Mouse (Mus musculus): ENCODE results near the gene Fam166a.
"Not testable (repeated sequence)": the region's sequence is repeated elsewhere in the genome, so short reads cannot be mapped to it uniquely, and the experiment has no call there.

Gene Fam166a

DNA sequence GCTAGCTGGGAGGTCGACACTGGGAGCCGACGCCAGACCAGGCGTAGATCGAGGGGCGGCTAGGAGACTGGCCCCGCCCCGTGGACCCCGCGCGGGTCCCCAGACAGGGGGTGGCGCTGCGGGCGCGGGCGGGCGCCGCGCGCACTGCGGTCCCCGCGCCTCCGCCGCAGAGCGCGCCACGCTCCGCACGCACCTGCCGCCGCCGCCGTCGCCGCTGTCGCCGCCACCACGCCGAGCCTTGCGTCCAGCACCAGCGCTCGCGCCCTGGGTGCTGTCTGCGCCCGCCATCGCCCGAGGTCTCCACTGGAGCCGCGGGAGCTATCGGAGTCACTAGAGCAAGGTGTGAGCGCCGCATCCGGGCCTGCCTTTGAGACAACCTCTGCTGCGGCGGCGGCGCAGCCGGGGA is 23.6 kb downstream of the Fam166a start, which contains the start of the genes Rnf208 and Cysrt1:
Gene Rnf208, plus strand, starts transcription at position 155 of the 406 bp plus-strand sequence.
Gene Cysrt1, minus strand, starts transcription at position 352 of the 406 bp plus-strand sequence.
- DNase-seq (ENCODE audit: low read depth): peak; percentile 67

DNA sequence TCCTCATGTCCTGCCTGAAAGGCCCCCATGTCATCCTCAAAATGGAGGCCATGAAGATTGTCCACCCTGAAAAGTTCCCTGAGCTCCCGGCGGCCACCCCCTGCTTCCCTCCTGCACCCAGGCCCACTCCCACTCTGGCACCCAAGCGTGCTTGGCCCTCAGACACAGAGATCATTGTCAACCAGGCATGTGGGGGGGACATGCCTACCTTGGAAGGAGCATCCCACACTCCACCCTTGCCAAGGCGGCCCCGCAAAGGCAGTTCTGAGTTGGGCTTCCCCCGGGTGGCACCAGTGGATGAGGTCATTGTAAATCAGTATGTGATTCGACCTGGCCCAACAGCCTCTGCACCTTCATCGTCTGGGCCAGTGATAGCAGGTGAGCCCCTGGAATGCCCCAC is 24.8 kb downstream of the Fam166a start:
- DNase-seq (ENCODE audit: low read depth): no peak

- DNase-seq (ENCODE audit: low read depth): no peak
Measured at GRCm38 (mm10) chr2:25244144-25244543, 25.6 kb downstream of the Fam166a start.

GRCm38 (mm10) chr2:25246183-25247072 is 27.9 kb downstream of the Fam166a start, which contains the start of gene AL732309.1:
AL732309.1 (minus strand) TSS chr2:25246863.
- no peak for DNase-seq (ENCODE audit: low read depth)

GRCm38 (mm10) chr2:25252331-25252730 is 33.8 kb downstream of the Fam166a start:
- DNase-seq (ENCODE audit: low read depth): peak; percentile 66

DNA sequence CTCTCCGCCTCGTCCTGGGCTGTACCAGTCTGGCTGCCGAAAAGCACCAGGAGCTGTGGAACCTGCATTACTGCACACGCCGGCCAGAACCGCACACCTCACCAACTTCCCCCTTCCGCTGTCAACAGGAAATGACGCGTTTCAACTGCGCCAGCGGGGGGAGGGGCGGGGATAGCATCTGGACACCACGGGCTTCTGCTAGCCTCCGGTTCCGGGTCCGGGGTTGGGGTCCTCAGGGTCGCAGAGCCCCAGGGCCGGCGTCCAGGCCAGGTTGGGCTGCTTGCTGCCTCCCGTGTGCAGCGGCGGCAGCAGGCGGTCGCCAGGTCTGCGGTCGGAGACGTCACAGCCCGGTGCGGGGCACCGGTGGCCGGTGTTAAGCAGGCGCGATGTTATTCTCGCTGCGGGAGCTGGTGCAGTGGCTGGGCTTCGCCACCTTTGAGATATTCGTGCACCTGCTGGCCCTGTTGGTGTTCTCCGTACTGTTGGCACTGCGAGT is 36.8 kb downstream of the Fam166a start, which contains the start of gene Tmem203:
Gene Tmem203, plus strand, starts transcription at position 156 of the 496 bp plus-strand sequence.
- peak; percentile 97 for DNase-seq (ENCODE audit: low read depth)

- DNase-seq (ENCODE audit: low read depth): peak; percentile 89
Measured at GRCm38 (mm10) chr2:25256443-25257109, 38.0 kb downstream of the Fam166a start.

DNA sequence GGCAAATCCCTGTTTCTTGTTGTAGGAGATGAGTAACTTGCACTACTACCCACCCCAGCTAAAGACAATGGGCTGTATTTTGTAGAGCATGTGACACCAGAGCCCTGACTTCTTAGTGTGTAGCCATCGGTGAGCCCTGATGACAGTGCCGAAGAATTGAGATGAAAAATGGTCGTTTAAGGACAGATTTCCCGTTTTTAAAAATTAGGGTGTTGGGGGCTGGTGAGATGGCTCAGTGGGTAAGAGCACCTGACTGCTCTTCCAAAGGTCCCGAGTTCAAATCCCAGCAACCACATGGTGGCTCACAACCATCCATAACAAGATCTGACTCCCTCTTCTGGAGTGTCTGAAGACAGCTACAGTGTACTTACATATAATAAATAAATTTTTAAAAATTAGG is 38.7 kb downstream of the Fam166a start:
- DNase-seq (ENCODE audit: low read depth): not testable (repeated sequence)

DNA sequence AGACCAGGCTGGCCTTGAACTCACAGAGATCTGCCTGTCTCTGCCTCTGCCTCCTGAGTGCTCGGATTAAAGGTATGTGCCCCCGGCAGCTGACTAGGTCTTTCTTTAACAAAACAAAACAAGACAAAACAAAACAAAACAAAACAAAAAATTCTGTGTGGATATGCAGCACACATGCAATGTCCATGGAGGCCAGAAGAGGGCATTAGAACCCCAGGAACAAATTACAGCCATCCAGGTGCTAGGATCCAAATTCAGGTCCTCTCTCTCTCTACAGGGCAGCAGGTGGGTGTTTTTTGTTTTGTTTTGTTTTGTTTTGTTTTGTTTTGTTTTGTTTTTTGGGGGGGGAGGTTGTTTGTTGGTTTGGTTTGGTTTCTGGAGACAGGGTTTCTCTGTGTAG is 40.3 kb downstream of the Fam166a start:
- peak; percentile 65 for DNase-seq (ENCODE audit: low read depth)

DNA sequence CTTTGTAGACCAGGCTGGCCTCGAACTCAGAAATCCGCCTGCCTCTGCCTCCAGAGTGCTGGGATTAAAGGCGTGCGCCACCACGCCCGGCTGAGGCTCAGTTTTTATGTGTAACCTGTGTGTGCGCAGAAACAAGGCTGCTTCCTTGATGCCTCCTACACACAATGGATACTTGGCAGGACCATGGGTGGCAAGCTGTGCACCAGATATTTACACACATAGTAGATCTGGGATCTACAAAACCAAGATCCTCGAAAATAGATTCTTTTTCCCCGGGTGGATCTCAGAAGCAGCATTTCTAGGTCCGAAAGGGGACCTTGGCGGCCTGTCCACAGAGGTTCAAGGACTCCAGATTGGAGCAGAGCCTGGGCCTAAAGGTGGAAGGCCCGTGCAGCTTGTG is 43.3 kb downstream of the Fam166a start:
- no peak for DNase-seq (ENCODE audit: low read depth)

GRCm38 (mm10) chr2:25262291-25262767 is 43.8 kb downstream of the Fam166a start, which contains the start of gene Tprn:
Tprn (plus strand) TSS chr2:25262618.
- DNase-seq (ENCODE audit: low read depth): peak; percentile 96

GRCm38 (mm10) chr2:25262795-25263622 is 44.5 kb downstream of the Fam166a start:
- DNase-seq (ENCODE audit: low read depth): peak; percentile 80

- DNase-seq (ENCODE audit: low read depth): no peak
Measured at GRCm38 (mm10) chr2:25263623-25264285, 45.2 kb downstream of the Fam166a start.

- DNase-seq (ENCODE audit: low read depth): no peak
Measured at GRCm38 (mm10) chr2:25264286-25264660, 45.7 kb downstream of the Fam166a start.

GRCm38 (mm10) chr2:25264851-25265250 is 46.3 kb downstream of the Fam166a start:
- no peak for DNase-seq (ENCODE audit: low read depth)

GRCm38 (mm10) chr2:25265897-25266656 is 47.5 kb downstream of the Fam166a start:
- no peak for DNase-seq (ENCODE audit: low read depth)

- no peak for DNase-seq (ENCODE audit: low read depth)
Measured at GRCm38 (mm10) chr2:25266720-25267119, 48.2 kb downstream of the Fam166a start.

DNA sequence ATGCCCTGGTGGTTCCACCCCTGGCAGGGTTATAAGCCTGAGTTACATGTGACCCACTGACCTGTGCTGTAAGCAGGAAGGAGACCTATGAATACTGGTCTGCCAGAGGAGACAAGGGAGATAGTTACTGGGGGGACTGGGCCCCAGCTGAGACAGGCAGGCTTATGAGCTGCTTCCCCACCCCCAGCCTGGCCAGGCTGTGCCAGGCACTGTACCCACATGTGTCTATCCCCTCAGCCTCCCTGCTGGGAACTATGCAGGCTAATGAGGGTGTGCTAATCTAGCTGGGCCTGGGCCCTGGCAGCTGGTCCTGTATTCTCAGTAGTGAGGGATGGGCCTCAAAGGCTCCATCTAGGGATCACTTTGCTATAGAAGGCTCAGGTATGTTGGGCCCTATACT is 48.7 kb downstream of the Fam166a start:
- DNase-seq (ENCODE audit: low read depth): no peak

DNA sequence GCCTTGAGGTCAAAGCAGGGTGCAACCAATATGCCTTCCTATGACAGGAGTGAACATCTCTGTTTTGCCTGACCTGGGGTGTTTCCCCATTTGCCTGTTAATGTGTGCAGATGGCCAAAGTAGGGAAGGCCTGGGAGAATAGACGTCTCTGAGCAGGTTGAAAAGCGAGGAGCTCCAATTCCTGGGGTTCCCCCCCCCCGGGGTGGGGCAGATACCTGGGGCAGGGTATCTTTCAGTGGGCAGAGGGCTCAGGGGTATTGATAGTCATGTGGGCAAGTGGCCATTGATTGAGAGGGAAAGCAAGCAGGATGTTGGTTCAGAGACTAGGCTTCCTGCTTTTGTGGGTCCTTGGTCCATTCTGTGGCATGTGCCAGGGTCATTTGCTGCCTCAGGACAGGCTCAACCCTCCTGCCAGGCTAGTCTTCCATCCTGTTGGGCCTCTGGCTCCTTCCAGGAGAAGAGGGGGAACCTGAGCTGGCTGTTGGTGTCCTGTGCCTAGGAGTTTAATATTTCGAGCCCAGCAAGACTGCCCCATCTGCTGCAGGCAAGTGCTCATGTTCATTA is 49.3 kb downstream of the Fam166a start:
- DNase-seq (ENCODE audit: low read depth): no peak
